Mouse (Mus musculus): ENCODE measurements at regions not wholly inside any gene's neighbourhood (a gene's known extent, or its start where the extent isn't known, plus 50 kb on each side); places are given as distances from the start of the nearest gene placed in this dataset.

GRCm38 (mm10) chr5:62939050-62939449 lies 125.4 kb downstream of the Dthd1 start:
- in situ Hi-C loops (cut with MseI, MboI): loop anchor here (25.0 kb wide), 1 partner anchor 823 kb away; no protein-coding TSS in a partner anchor
